Mouse (Mus musculus): ENCODE results near the gene Atf3. TPM values are rescaled to one million over a fixed set of nuclear protein-coding genes. Genes with fewer than 3 reads are reported as not detected.

Gene Atf3
- total RNA-seq, 2 experiments from 2014 or later, result 5.3 to 5.6 TPM

DNA sequence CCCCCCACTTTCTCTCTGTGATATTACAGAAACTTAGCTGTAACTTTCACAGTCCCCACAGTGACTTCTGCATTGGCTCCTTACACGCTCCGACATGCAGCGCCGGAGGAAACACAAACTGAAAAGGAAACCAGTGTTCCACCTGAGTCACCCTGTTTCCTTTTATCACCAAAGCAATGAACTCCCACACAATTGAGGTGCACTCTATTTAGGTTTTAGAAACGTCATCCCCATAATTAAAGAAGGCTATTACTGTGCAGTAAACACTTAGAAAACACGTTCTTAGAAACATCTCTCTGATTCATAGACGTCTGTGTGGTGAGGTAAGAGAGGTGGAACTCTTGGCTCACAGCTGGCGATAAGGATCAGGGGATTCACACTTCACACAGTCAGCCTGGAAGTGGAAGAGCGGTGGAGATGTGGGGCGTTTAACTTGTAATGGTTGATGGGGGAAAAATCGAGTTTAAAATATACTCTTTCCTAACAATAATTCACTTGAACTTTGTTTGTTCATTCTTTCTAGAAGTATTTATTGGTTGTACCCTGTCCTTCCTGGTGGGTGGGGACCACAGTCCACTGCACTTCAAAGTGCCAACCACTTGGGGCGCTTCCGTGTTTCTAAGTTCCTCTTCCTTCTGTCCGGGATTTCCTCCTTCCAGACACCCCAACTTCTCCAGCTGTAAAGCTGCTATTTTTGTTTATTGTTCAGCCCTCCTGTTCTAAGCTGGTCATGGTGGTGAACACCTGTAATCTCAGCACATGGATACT, 24.0 kb downstream of the Atf3 start:
- intact Hi-C loops (cut with DNase I), result no loop called here
- peak; percentile 29 to 46 for DNase-seq

DNA sequence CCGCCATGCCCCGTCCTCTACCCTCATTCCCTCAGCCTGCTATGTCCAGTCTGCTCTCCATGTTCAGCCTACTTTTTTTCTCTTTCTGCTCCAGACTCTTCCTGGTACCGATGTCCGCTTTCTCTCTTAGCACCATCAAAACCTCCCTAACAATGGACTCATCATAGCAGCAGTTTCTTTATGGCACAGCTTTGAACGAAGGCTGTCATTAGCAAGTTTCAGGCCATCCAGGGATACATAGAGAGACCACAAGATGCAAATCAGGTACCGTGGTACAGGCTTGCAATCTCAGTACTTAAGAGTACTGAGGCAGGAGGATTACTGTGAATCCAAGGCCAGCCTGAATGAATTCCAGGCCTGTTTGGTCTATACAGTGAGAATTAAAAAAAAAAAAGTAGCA, 25.1 kb downstream of the Atf3 start:
- DNase-seq, result no peak
- intact Hi-C loops (cut with DNase I), result no loop called here

DNA sequence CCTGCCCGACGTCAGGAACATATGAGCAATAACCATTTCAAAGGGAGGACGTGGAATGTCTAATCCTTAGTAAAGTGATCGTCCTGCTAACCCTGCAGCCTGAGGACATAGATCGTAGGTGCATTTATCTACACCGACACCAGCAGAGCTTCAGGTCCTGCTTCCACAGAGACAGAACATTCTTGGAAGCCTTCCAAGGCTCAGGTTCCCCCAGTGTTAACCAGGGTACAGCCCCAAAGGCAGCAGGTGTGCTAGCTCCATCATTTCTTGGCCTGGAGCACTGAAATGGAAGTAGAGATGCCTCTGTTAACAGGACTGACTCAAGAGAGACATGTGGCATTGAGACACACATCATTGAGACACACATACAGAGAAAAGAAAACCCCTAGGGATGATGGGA, 25.6 kb downstream of the Atf3 start:
- DNase-seq, result no peak
- intact Hi-C loops (cut with DNase I), result no loop called here

DNA sequence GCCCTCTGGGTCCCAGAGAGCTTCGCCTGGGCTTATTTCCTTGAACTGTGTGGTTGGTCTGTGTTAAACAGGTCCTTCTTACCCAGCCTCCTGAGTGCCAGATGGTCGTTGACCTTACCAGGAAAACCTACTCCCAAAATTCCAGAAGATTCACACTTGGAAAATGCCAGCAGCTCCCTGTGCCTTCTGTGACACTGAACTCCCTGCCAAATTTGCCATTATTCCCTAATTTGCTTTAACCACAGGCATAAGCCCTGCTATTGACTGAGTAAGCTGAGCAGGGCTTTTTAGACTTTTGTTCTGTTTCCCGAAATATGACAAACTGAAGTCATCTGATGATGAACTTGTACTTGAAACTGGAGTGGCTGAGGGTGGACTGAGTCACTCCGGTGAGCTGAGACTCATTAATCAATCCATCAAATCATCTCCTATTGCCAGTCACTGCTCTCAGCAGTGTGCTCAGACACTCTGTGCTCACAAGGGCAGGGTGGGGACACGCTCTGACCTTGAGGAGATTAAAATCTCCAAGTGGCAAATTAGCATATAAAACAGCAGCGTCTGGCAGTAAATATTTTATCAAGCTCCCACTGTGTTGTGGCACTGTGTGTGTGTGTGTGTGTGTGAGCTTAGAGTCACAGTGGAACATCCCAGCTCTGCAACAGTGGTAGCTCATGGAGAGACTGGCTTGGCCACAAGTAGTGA, 28.0 kb downstream of the Atf3 start:
- intact Hi-C loops (cut with DNase I), result loop anchor here (5.0 kb wide), 1 partner anchor 87 kb away; no protein-coding TSS in a partner anchor
- DNase-seq, result no peak

DNA sequence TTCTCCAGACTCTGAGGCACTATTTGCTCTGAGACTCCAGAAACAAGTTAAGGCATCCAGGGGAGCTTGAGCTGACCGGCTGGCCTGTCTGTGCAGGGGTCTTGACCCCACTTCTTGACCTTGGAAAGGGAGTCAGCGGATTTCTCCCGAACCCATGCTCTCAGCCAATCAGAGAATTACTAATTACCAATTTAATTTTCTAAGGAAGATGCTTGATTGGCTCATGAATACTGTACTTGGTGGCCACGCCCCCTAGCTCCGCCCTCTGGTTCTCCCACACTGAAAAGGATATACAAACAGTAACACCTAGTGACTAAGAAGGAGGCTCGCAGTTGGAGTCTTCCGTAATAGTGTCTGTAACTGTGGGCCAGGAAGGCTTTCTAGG, 31.5 kb downstream of the Atf3 start:
- DNase-seq, result peak; percentile 26 to 53
- intact Hi-C loops (cut with DNase I), result loop anchor here (5.0 kb wide), 1 partner anchor 91 kb away; no protein-coding TSS in a partner anchor

DNA sequence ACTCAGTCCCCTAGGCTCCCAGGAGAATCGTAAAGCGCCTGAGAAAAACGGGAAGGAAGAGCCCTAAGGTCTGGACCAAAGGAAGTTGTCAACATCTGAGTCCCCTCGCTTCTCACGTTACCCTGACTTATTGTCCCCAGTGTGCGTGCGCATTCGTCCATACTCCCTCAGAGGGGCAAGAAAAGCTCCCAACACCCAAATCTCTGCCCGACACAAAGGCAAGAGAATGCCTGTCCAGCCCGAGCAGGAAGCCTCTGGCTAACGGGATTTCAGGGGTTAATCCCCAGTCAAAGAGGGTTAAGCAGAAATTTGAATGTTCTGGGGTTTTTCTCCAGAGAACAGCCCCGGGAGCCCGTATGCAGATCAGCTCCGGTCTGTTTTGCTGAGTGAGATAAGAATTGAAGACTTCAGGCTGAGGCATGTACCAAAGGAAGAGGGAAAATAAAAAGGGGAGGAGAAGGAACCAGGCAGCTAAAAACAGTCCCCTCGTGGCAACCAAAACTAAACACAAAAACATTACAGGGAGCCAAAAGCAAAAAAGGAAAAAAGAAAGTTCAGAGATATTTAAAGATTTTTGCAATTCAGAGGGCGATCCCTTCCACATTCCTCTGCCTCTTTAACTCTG, 32.0 kb downstream of the Atf3 start:
- peak; percentile 50 to 64 for DNase-seq
- intact Hi-C loops (cut with DNase I), result loop anchor here (5.0 kb wide), 1 partner anchor 91 kb away; no protein-coding TSS in a partner anchor

DNA sequence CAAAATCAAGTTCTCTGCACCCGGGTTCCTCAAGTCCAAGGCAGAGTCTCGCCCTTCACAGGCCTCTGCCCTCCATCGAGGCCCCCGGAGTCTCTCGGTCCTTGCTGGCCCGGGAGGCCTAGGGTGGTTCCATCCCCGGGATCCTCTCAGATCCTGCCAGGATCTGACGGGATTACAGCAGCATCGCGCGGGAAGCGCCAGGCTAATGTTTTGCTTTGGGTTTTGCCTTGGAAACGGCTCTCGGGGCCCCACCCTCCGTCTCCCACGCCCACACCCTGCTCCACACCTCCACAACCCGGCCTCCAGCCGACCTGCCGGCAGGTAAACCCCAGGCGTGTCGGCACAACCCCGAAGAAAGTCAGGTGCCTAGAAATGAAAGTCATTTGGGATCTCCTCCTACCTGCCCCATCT, 33.0 kb downstream of the Atf3 start:
- intact Hi-C loops (cut with DNase I), result loop anchor here (5.0 kb wide), 2 partner anchors 92 to 243 kb away; no protein-coding TSS in a partner anchor

DNA sequence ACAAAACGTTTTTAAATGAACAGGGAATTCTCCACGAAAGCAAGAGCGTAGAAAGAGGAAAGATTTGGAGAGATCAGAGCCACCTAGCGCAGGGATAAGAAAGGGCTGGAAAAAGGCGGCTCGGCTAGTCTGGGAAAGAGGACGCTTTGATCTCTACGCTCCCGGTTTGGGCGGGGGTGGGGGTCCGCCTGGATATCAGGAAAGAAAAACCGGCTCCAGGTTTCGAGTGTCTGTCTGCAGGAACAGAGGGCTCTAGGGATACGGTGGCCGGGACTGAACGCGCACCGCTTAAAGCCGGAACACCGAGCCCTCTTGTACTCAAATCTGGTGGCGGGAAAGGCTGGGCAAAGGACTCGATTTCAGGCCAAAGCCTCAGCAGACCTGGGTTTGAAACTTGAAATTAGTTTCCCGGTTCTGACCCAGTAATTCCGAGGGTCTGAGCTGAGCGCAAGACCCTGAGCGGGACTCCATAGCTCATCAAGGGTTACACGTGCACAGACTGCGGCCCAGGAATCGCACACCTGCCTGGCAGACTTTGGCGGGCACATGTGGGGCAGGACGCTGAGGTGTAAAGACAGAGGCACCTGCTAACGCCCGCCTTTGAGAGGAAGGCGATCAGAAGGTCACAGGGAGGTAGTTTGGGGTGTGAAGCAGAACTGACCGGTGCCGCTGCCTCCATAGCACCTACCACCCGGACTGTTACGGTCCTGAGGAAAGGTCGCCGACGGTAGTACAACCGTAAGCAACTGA, 33.6 kb downstream of the Atf3 start:
- peak; percentile 51 to 65 for DNase-seq
- intact Hi-C loops (cut with DNase I), result loop anchor here (5.0 kb wide), 1 partner anchor 242 kb away; no protein-coding TSS in a partner anchor

More for the DNA sequence above, 33.0 kb downstream of the Atf3 start:
- peak; percentile 37 to 47 for DNase-seq

DNA sequence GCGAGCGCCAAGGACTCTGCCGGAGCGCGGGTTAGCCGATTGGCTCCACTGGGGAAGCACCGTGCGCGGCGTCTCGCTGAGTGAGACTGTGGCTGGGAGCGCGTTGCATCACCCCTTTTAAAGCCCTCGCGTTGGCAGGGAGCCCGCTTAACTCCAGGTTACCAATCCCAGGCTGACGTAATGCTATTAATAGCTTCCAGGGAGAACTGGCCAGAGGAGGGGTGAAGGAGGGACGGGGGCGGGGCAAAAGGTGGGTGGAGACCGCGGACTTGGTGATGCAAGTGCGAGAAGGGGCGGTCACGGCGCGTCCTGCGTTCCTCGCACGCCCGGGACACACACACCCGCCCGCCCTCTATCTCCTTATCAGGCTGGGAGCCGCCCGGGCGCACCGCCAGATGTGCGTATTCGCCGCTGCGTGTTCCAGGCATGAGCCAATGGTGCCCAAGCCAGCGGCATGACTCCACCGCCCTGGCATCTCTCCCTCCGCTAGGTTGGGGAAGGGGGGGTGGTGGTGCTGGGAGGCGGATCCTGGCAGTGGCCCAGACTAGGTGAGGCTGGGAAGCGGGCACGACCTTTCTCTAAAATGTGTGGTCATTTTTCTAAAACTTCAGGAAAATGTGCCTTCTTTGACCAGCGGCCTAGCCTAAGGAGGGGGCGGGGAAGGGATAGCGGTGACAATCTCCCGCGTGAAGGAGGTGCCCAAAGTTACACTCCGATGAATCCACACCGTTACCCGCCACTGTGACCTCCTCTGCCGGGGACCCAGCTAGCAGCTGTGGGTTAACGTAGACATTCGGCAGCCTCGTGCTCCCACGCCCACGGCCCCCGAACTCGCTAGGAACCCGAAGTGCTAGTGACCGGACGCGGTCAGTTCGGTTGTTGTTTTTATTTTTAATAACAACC, 34.4 kb downstream of the Atf3 start:
- peak; percentile 99 for DNase-seq

DNA sequence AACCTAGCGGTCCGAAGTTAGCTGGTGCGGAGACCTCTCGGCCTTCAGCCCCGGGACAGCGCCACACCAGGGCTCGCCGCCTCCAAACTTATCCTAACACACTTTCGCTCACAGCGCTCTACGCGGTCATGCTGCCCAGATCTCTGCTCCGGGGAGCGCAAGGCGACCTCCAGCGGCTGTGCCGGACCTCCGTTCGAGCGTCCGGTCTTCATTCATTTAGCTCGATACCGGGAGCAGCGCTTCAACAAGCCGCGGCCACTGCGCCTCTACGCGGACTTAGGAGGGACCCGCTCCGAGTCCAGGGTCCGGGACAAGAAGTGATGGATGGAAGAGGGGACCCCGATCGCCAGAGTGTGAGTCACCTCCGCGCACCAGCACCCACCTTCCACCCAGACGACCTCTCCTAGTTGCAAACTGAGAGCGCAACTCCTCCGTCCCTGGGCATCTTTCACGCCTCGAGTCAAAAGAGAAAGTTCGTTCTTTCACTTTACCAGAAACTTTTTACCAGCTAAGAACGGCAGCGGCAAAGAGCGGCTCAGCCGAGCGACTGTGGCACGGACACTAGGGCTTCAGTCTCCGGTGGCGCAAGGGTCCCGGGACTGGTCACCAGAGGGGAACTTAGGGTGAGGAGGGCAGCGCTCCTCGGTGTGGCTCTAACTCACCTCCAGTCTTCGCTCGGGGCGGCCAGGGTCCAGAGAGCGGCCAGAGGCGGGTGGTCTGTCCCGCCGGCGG, 35.2 kb downstream of the Atf3 start:
- intact Hi-C loops (cut with DNase I), result loop anchor here (1.0 to 5.0 kb wide), 2 partner anchors 42 to 240 kb away; no protein-coding TSS in a partner anchor
- DNase-seq, result peak; percentile 80 to 85

More for the DNA sequence above, 34.4 kb downstream of the Atf3 start:
- intact Hi-C loops (cut with DNase I), result loop anchor here (1.0 to 5.0 kb wide), 2 partner anchors 41 to 241 kb away; no protein-coding TSS in a partner anchor

DNA sequence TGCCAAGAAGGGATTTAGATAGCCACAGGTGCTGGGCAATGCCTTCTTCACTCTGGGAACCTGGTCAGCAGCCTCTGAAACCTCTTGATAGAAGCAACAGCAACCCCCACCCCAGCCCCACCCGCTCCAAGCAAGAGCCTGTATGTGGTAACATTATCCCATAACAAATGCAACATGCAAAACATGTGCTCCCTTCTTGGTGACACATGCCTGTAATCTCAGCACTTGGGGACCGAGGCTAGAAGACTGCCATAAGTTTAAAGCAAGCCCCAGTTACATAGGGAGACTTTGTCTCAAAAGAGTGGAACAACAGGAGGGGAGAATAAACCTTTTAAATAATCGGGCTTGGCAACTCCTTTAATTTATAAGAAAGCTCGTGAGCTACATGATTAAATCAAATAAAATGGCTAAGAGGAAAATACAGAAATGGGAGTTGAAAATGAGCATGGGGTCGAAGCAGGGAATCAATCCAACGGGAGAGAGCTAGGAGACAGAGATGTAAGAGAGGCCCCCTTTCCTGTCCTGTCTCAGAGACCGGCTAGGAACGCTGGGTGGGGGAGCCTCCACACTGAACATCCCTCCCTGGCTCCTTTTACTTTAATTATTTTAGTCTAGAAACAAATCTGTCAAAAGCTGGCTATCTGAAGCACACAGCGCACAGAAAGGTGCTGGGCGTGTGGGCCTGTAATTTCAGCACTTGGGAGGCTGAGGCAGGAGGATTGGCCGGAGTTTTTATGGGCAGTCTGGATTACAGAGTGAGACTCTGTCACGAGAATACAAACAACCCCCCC, 36.2 kb downstream of the Atf3 start:
- DNase-seq, result no peak
- intact Hi-C loops (cut with DNase I), result loop anchor here (5.0 kb wide), 1 partner anchor 239 kb away; no protein-coding TSS in a partner anchor

DNA sequence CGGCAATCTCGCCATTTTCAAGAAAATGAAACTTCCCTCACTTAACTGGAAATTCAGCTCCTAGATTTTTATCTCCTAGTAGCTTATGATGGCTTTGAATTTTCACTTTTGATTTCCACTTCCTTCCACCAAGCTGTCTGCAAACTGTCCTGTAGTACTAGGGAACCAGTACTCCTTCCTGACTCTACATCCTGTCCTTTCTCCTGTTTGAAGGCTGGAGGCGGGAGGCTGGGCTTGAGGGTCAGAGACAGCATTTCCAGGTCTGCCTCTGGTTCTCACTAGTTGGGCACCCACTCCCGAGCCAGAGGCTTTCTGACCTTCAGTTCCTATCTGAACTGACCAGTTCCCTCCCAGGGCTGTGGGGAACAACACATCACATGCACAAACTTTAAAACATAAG, 37.4 kb downstream of the Atf3 start:
- DNase-seq, result peak; percentile 16 to 17
- intact Hi-C loops (cut with DNase I), result loop anchor here (5.0 kb wide), 1 partner anchor 238 kb away; no protein-coding TSS in a partner anchor

DNA sequence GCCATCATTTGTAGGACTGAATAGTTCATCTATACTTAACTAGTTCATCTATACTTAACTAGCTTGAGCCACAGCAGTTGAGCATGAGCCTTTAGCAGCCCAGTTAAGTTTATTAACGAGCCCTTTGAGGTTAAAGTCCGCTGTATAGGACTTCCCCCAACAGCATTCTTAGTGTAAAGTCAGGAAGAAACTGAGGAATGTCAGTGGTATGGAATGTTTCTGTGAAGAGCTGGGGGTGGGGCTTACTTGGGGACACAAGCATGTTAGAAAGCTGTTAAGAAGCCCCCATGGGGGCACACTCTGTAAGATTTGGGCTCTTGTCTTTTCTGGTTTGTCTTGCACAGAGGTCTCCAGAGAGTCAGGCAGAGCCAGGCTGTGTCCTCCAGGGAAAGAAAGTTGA, 38.0 kb downstream of the Atf3 start:
- intact Hi-C loops (cut with DNase I), result loop anchor here (5.0 kb wide), 1 partner anchor 238 kb away; no protein-coding TSS in a partner anchor
- no peak for DNase-seq

DNA sequence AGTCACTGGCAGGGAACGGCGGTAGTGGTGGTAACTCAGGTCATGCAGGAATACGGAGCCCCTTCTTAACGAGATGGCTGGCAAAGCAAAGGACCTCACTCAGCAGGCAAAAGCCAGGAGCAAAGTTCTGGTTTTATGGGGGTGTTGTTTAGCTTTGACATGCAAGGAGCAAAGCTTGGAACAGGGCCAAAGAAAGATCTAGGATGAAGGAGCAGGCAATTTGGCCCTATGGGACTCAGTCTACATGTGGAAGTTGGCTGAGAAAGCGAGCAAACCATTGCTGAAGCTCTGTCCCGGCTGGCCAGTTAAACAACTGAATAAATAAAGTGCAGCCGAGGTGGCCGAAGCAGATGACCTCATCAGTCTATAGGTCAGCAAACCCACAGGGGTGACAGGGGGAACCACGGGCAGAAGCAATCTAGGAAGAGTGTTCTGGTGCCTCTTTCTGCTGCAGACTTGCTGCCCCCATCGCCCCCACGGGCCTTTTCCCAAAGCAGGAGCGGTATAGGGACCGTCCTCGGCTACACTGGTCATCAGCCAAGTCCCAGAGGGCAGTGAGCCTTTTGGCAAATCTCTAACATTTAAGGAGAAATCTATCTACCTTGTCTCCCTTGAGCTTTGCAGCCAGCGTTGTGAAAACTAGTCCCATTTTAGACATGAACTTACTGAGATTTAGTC, 39.2 kb downstream of the Atf3 start:
- intact Hi-C loops (cut with DNase I), result no loop called here
- no peak for DNase-seq

DNA sequence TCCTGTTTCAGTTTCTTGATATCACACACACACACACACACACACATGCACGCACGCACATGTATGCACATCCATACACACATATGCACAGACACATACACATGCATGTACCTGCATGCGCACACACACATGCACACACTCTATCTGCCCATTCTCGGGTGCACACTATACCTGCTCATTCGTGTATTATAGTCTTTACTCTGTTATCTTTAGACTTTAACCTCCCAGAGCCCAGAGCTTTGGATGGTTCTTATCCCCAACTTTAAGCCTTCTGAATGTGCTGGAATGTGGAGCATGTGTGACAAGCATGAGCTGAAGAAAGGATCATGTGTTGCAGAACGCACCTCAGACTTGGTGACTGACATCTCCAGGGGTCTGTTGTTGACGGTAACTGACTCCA, 41.0 kb downstream of the Atf3 start:
- DNase-seq, result no peak
- intact Hi-C loops (cut with DNase I), result no loop called here

DNA sequence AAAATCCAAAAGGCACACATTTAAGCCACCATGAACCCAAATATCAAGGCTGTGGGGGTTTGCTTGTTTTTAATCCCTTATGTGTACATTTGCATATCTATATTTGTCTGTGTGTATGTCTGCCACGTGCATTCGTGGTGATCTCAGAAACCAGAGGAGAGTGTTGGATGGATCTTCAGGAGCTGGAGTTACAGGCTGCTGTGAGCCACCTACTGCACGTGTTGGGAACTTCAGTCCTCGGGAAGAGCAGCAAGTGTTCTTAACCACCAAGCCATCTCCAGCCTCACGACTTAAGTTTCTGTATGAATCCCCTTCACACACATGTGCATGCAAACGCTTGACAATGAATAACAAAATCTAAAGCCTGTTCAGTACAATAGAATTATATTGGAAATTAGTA, 45.4 kb downstream of the Atf3 start:
- peak; percentile 43 to 45 for DNase-seq
- intact Hi-C loops (cut with DNase I), result loop anchor here (5.0 kb wide), 1 partner anchor 75 kb away; the partner anchor contains the start of gene Batf3

DNA sequence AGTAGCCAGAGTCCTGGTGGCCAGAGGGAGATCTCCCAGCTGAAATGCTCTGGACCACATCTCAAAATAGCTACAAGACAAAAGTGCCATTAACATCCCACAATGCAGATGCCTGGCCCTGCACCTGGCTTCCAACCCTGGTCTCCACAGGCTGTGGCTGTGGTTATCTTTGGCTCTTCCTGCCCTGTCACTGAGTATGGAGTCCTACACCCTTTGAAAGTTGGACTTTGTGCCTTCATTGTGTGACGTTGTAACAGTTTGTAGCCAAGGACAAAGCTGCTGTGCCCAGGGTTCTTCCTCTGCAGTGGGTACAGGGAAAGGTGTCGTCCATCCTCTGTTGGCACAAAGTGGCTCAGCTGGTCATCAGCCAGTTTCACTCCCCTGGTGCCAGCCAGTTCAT, 47.4 kb downstream of the Atf3 start:
- DNase-seq, result no peak
- intact Hi-C loops (cut with DNase I), result loop anchor here (5.0 kb wide), 1 partner anchor 73 kb away; the partner anchor contains the start of gene Batf3
